Mouse (Mus musculus) megakaryocyte, adult 5-6 weeks (primary cell): Measurements from ENCODE around the gene Wfikkn1. TPM values are rescaled to one million over a fixed set of nuclear protein-coding genes. Genes with fewer than 3 reads are reported as not detected.

Experiments used
- ATAC-seq: 2 replicates; pipeline ENCODE4 v1.8.0; 2016; ENCODE audit warnings: mild to moderate bottlenecking, inconsistent platforms; ENCODE audit not compliant: poor library complexity, severe bottlenecking
- total RNA-seq, 2 experiments: library from RNA; stranded (forward) in 1 of 2; stranded (reverse) in 1 of 2; fragments of 153-499, 151-499 nt in 1 of 2; fragments of 221-1000, 200-1000 nt in 1 of 2; gene quantifications; 2 replicates each; pipeline versions ENCODE4 v1.2.3 to v1.2.4; 2015 to 2017

Wfikkn1 gene
- total RNA-seq, 2 experiments from 2014 or later: 0.15 to 1.0 TPM

DNA sequence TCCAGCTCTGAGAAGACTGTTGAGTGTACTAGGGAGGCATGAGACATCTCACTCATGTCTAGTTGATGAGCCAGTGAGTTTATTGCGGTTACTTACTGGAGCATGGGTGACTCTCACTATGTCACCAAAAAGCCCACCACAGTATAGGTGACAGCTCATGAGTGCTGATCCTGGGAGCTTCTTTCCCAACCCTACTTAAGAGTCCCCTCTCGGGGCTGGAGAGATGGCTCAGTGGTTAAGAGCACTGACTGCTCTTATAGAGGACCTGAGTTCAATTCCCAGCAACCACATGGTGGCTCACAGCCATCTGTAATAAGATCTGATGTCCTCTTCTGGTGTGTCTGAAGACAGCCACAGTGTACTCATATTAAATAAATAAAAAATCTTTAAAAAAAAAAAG lies 10.7 kb downstream of the Wfikkn1 start:
- no peak for ATAC-seq

DNA sequence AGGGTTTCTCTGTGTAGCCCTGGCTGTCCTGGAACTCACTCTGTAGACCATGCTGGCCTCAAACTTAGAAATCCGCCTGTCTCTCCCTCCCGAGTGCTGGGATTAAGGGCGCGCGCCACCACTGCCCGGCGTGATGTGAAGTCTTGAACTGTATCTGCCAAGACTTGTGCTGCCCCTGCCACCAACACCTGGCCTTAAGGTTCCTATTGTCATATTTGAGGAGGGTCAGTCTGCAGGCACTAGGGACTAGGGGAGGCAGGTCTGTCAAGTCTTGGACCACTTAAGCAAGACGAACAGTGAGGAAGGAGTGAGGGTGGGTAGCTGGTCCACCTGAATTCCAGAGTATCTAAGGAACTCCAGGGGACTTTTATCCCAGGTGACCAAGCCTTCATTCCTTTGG lies 11.2 kb downstream of the Wfikkn1 start:
- no peak for ATAC-seq

DNA sequence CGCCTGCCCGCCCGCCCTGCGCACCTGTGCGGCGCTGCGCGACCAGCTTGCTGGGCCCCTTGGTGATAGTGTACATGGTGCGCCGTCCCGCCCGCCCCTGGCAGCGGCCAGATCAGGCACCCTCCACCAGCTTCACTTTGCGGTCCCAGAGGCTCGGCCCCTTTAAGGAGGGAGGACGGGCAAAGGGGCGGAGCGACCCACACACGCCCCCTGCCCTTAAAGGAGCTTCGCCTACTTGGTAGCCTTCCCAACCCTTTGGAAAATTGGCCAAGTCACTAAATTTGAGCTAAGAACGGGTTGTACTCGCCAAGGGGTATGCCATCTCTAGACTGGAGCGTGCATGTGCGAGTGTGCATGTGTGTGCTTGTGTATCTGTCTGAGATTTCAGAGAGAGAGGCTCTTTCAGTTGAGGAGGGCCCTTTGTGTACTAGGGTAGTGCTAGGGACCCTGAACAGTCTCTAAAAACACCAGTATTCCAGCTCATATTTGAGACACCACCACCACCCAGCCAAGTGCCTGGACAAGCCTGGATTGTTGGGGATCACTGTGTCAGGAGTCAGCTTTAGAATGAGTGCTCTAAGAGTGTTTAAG lies 12.0 kb downstream of the Wfikkn1 start, which contains the start of gene Mcrip2:
TSS of gene Mcrip2 (minus strand) at position 164 of the 591 bp plus-strand sequence.
- peak; percentile 66 for ATAC-seq

DNA sequence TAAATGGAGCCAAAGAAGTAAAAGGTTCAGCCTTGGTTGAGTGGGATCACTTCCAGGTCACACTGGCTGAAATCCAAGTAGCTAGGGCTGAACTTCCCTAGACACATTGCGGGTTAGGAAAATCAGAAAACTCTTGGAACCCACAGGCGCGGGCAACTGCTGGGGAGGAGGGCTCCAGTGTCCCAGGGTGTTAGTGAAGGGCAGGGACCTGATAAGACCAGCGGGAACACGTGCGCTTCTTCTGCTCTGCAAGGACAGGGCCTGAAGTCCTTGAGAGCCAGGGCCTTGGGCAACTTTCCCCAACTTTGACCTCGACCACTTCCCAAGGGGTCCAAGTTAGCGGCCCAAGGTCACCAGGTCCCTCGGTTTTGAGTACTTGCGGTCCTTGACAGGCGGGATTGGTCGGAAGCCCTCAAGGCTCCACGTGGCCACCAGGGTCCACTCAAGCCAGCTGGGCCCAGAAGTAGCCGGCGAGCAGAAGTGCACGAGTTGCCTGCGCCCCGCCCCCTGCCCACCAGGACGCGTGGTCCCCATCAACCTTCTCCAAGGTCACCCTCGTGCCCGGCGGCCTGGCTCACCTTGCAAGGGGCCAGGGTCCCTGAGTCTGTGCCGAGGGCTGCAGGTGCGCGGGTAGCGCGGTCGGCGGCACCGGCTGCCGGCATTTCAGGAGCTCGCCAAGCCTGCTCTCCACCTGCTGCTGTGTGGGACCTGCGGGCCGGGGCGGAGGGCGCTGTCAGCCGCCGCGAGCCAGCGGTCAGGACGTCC lies 12.6 kb downstream of the Wfikkn1 start:
- peak; percentile 56 for ATAC-seq

DNA sequence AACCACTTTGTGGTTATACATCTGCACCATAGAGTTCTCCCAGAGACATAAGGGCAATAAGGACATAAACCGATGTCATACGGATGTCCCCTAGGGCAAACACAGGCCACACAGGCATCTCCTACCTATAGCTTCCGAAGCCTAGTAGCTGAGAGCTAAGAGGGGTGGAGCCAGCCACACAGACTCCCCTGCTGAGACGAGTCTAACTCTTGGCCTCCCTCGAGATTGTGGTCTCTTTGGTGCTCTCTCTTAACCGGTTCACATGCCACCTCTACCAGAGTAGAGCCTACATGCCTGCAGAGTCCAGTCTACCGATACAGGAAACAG lies 13.2 kb downstream of the Wfikkn1 start:
- ATAC-seq: 0 out of 2 replicates have a peak, but pooled peaks have one; percentile 18

DNA sequence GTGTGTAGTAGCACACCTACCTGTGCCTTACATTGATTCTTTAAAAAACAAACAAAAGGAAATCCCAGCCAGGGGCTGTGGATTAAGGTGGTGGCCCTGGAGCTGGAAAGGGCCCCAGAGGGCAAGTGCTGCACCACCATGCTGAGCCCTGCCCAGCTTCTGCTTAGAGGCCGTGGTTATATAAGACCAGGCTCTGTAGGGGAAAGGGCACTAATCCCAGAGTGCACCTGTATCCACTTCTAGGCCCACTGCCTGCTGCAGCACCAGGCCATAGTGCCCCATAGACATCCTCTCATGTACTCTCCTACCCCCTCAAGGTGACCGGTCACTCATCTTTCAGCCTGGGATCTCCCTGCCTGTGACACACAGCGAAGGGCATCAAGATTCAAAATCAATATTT lies 14.5 kb downstream of the Wfikkn1 start:
- no peak for ATAC-seq

DNA sequence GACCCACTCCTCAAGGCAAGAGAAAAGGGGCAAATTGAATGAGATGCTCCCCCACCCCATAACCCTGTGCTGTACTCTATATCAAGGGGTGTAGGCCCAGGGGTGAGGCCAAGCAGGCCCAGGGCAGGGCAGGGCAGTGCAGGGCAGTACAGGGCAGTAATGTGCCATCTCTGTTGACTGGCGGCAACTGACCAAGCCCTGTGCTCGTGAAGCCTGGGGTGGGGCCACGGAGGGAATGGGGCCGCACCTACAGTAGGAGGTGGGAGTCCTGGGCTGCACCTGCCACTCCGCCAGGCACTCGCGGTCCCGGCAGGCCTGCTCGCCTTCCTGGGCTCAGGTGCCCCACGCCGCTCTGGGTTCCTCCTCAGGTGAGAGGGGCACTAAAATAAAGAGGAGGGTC lies 15.4 kb downstream of the Wfikkn1 start:
- no peak for ATAC-seq

DNA sequence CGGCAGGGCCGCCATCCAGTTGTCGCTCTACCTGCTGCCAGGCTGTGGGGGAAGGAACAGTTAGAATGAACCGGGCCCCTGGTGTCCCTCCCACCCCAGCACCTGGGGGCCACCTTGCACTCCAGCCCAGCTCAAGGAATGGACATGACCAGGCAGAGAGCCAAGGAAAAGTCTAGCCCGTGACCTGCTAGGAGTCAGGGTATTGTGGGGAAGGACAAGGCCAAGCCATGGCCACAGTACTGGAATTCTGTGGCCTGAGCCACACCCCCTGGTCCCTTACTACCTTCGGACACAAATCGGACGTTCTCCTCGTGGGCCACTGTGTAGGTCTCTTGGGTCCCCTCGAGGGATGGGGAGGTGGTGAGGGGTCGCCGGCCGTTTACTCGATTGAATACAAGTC lies 16.3 kb downstream of the Wfikkn1 start:
- no peak for ATAC-seq

DNA sequence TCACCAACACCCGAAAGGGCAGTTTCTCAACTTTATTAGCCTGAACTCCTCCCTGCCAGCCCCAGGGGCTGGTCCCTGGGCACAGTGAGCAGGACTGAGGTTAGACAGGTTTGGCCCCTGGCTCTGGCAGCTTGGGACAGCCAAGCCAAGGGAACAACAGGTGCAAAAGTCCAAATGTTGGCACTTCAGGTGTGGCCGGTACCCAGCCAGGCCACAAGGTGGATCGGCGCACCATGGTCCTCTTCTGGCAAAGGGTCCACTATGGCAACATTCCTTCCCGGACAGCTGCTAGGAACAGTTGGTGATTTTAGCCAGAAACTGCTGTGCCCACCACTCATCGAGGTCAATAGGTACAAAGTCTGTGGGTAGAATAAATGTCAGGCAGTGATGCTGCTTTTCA lies 17.0 kb downstream of the Wfikkn1 start:
- no peak for ATAC-seq

DNA sequence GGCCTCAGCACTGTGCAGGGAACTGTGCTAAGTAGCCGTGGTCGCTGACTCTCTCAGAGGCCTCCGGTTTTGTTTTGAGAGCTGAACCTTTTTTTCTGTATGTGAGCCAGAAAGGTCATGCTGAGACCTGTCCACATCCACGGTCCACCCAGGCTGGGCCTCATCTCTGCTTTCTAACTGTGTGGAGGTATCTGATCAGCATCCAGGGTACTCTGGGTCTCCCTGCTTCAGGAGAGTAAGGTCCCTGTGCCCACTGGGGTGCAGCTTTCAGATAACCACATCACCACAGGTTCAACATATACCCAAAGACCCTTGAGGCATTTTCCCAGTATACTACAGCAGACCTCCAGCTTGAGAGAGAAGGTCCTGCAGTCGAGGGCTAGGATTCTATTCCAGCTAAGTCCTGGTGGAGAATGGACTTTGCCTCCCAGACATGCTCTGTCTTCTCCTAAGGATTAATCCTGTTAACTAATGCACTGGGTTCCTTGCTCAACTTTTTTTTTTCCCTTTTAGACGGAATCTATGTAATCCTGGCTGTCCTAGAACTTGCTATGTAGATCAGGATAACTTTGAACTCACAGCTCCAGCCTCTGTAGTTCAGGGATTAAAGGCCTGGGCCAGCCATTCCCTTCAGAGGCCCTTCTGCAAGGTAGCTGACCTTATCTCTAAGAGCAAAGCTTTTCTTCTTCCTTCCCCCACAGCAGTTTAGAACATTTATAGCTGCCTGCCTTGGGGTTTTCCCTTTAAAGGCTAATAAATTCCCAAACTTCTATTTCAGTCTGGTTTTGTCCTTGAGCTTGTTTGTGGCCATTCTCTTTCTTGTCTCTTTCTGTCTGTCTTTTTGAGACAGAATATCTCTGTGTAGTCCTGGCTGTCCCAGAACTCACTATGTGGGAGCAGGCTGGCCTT lies 18.7 kb downstream of the Wfikkn1 start:
- no peak for ATAC-seq

DNA sequence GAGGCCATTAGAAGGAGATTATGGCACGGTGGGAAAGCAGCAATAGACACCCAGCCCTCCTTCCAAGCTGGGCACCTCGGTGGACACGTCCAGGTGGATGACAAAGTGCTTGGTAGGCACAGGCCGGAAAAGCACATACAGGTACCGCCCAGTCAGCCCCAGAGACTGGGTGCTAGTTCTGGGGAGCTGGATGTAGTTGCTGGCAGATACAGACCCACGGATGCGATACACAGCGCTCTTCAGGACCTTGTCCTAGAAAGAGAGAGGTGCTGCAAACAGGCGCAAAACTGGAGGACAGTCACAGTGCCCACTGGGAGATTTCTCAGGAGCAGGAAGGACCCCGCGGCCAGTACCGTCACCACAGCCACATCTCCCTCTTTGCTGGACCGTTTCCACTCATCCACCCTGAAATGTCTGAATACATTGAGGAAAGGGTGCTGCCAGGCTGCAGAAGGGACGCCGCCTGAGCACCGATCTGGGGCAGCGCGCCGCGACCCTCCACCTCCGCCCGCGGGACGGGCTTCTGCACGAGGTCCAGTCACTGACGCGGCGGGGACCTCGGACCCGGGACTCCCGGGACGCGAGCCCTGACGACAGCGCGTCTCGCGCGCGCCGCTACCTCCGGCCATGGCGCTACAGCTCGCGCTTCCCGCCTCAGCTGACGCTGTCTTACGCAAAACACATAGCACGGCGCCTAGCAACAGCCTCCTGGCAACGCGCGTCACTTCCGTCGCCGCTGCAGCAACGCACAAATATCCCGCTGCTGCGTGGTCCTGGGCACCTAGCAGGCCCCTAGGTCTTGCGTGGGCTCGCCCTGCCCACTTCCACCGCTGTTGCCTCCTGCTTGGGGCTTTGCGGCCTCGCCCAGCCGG lies 19.6 kb downstream of the Wfikkn1 start, which contains the start of gene Wdr90:
TSS of gene Wdr90 (minus strand) at position 670 of the 872 bp plus-strand sequence.
- ATAC-seq: peak; percentile 100

DNA sequence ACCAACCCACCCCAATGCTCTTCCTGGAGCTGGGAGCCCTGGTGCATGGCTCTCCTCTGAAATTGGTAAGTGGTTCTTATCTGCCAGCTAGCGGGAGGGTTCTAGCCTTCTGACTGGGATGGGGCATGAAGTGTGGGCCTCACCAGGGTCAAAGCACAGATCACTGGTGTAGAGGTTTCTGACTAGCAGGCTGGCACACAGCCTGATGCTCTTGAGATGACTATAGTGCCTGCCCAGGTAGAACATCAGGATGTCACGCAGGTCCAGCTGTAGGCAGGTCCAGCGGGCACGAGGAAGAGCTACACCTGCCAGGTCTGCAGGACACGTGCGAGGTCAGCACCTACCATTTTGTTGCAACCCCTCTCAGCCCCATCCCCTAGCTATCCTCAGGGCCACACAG lies 20.4 kb downstream of the Wfikkn1 start:
- ATAC-seq: no peak

DNA sequence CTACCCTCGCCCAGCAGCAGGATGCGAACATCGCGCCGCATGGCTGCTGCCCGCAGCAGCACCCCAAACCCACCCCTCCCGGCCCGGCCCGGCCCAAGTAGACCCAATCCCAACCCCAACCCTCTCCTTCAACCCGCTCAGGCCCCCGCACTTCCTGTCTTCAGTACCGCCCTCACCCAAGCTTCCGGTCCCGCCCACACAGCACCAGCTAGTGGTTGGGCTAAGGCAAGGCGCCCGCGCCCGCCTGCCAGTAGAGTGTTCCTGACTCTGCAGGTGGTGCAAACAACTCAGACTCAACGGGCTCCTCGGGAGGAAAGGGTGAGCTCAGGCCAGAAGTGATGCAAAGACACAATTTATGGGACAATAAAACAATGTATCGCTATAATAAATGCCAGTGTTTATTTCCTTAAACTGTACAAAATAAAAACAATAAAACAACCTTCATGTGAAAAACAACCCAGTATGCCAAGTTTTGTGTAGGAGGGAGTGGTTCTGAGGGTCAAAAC lies 36.2 kb downstream of the Wfikkn1 start, which contains the start of gene Rhot2:
TSS of gene Rhot2 (minus strand) at position 456 of the 506 bp plus-strand sequence.
- ATAC-seq: peak; percentile 99

DNA sequence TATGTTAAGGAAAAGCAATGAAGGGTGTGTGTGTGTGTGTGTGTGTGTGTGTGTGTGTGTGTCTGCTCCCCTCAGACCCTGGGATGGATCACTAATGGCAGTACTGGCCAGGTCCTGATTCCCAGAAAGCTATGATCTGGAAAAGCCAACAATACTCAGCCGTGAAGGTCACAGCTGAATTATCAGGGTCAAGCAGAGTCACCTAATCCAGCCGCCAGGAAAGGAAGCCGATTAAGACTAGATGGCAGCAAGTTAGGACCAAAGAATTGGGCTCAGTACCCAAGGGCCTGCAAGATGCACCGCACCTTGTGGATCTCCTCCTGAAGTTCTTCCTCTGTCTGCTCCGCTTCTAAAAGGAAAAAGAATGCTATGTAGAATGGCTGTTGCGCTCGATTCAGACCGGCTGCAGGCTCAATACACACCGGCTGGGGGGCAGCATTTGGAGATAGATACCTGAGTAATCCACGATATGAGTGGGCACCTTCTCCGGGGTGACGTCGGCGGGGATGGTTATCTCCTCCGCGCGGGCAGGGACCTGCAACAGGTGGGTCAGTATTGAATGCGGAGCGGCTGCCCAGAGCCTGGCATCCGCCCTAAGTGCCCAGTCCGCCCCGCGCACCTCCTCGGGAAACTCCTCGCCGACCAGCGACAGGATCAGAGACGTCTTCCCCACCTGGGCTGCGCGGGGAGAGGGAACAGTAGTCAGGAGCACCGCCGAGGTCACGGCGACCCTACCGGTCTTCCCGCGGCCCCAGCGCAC lies 36.8 kb downstream of the Wfikkn1 start:
- ATAC-seq: peak; percentile 16; the same call in 1 of the 2 replicates

DNA sequence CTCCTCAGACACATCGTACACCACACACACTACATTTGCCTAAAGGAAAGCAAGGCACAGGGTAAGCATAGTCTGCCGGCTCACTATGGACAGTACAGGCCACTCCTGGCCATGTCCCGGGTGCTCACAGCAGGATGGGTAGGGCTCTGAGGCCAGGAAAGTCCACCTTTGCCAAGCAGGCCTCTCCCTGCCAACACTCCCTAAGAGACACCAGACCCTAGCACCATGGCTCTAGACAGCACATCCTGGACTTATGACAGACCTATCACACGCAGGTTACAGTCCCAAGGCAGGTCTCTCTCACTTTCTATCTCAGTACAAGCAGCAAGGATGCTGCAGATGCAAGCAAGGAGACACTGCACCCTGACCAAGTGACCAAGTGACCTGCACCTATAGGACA lies 37.5 kb downstream of the Wfikkn1 start:
- no peak for ATAC-seq

DNA sequence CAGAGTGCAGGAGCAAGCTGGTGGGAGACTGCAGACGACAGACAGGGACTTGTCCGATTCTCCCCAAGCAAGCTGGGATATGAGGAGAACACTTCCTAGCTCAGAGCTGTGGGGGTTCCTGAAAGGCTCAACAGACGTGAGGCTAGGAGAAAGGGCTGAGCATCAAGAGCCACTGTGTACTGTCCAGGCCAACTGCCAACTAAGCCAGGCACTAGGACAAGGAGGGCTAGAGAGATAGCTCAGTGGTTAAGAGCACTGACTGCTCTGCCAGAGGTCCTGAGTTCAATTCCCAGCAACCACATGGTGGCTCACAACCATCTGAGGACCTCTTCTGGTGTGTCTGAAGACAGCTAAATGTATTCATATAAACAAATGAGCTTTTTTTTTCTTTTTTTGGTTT lies 38.1 kb downstream of the Wfikkn1 start:
- no peak for ATAC-seq

DNA sequence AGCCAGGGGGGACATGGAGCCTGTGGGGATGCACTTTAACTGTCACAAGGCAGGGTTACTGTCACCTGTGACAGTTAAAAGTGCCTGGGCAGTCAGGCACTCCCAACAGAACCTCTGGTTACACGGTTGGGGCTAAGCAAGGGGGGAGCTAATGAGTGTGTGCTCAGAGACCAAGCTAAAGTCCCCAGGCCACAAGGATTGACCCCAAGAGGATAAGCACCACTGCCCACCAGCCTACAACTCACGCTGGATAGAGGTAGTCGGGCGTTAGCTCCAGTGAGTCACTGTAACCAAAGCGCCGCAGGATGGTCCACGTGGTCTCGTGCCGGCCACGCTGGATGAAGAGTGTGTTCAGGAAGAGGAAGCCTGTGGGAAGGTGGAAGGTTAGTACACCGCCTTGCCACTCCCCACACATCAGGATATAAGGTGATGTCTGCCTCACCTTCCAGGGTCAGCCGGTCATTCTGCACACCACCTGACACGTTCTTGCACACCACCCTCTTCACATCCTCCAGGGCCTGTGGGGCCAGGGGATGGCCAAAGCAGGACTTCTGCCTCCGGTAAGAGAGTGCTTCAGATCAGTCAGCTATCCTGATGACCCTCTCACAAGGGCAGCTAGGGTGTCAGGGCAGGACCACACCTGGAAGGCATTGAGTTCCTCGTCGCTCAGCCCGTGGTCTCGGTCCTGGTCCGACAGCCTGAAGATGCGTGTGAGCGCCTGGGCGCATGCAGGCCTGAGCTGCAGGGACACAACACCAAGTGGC lies 39.4 kb downstream of the Wfikkn1 start, which contains the start of gene Gm20683:
TSS of gene Gm20683 (minus strand) at position 647 of the 764 bp plus-strand sequence.
- no peak for ATAC-seq

DNA sequence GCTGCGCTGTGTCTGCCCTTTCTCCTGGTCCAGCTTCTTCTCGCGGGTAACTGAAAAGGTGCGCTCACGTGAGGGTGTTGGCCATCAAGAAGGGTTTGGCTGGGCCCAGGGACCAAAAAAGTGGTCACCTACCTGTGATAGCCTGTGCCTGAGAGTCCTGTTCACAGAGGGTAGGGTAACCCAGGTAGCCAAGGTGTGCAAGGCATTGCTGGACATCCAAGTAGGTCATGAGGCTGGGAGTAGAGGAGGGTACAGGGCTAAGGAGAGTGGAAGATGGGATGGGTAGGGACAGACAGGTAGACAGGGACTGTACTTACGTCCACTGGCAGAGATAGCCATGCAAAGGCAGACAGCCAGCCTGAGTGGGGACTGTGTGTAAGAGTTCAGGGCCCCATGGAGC lies 40.1 kb downstream of the Wfikkn1 start:
- no peak for ATAC-seq
